Mouse (Mus musculus): ENCODE measurements around the gene Inpp4a.

Inpp4a gene

GRCm38 (mm10) chr1:37322690-37323089 lies 23.0 kb downstream of the Inpp4a start:
- no peak for DNase-seq (ENCODE audit: extremely low spot score, low spot score)

GRCm38 (mm10) chr1:37323208-37323607 lies 23.5 kb downstream of the Inpp4a start:
- no peak for DNase-seq (ENCODE audit: extremely low spot score, low spot score)

GRCm38 (mm10) chr1:37324569-37324968 lies 24.9 kb downstream of the Inpp4a start:
- no peak for DNase-seq (ENCODE audit: extremely low spot score, low spot score)

GRCm38 (mm10) chr1:37327311-37327710 lies 27.6 kb downstream of the Inpp4a start:
- no peak for DNase-seq (ENCODE audit: extremely low spot score, low spot score)

- DNase-seq (ENCODE audit: extremely low spot score, low spot score): no peak
Observed at GRCm38 (mm10) chr1:37329132-37329531, 29.5 kb downstream of the Inpp4a start.

GRCm38 (mm10) chr1:37329831-37330230 lies 30.2 kb downstream of the Inpp4a start:
- DNase-seq (ENCODE audit: extremely low spot score, low spot score): no peak

- DNase-seq (ENCODE audit: extremely low spot score, low spot score): no peak
Observed at GRCm38 (mm10) chr1:37332756-37333155, 33.1 kb downstream of the Inpp4a start.

- DNase-seq (ENCODE audit: extremely low spot score, low spot score): no peak
Observed at GRCm38 (mm10) chr1:37333741-37334440, 34.2 kb downstream of the Inpp4a start.

- no peak for DNase-seq (ENCODE audit: extremely low spot score, low spot score)
Observed at GRCm38 (mm10) chr1:37336022-37336421, 36.4 kb downstream of the Inpp4a start.

GRCm38 (mm10) chr1:37336794-37337193 lies 37.1 kb downstream of the Inpp4a start:
- no peak for DNase-seq (ENCODE audit: extremely low spot score, low spot score)

- DNase-seq (ENCODE audit: extremely low spot score, low spot score): no peak
Observed at GRCm38 (mm10) chr1:37337273-37337672, 37.6 kb downstream of the Inpp4a start.

GRCm38 (mm10) chr1:37339144-37339543 lies 39.5 kb downstream of the Inpp4a start:
- DNase-seq (ENCODE audit: extremely low spot score, low spot score): no peak

- DNase-seq (ENCODE audit: extremely low spot score, low spot score): no peak
Observed at GRCm38 (mm10) chr1:37341347-37341746, 41.7 kb downstream of the Inpp4a start.

- no peak for DNase-seq (ENCODE audit: extremely low spot score, low spot score)
Observed at GRCm38 (mm10) chr1:37341914-37342313, 42.2 kb downstream of the Inpp4a start.

- DNase-seq (ENCODE audit: extremely low spot score, low spot score): no peak
Observed at GRCm38 (mm10) chr1:37342524-37342923, 42.9 kb downstream of the Inpp4a start.

- DNase-seq (ENCODE audit: extremely low spot score, low spot score): no peak
Observed at GRCm38 (mm10) chr1:37343265-37343664, 43.6 kb downstream of the Inpp4a start.

- DNase-seq (ENCODE audit: extremely low spot score, low spot score): no peak
Observed at GRCm38 (mm10) chr1:37344223-37344916, 44.7 kb downstream of the Inpp4a start.

- DNase-seq (ENCODE audit: extremely low spot score, low spot score): no peak
Observed at GRCm38 (mm10) chr1:37347361-37348080, 47.9 kb downstream of the Inpp4a start.

GRCm38 (mm10) chr1:37350886-37351651 lies 51.4 kb downstream of the Inpp4a start:
- DNase-seq (ENCODE audit: extremely low spot score, low spot score): no peak

GRCm38 (mm10) chr1:37351961-37352360 lies 52.3 kb downstream of the Inpp4a start:
- DNase-seq (ENCODE audit: extremely low spot score, low spot score): no peak

GRCm38 (mm10) chr1:37353456-37353855 lies 53.8 kb downstream of the Inpp4a start:
- no peak for DNase-seq (ENCODE audit: extremely low spot score, low spot score)

GRCm38 (mm10) chr1:37355492-37355891 lies 55.8 kb downstream of the Inpp4a start:
- no peak for DNase-seq (ENCODE audit: extremely low spot score, low spot score)

Measured in neural tube, embryonic 10.5 days (tissue).